Mouse (Mus musculus) forebrain, embryonic 14.5 days (tissue): Measurements from ENCODE around the gene Gm28778. TPM values are rescaled to one million over a fixed set of nuclear protein-coding genes. Genes with fewer than 3 reads are reported as not detected.
"Not testable (repeated sequence)": the region's sequence is repeated elsewhere in the genome, so short reads cannot be mapped to it uniquely, and the experiment has no call there.

ENCODE experiments used
- ATAC-seq: fragments of 200-750 bp; cut with Nextera tagmentation; 2 replicates; pipeline ENCODE4 v1.8.0; 2017; ENCODE audit warnings: mild to moderate bottlenecking, moderate library complexity
- DNase-seq: peaks from one replicate; pipeline ENCODE4 v3.0.0-alpha.2; 2015; ENCODE audit warnings: low spot score
- H3K27ac ChIP-seq: fragments of 300-500 bp; sonication (generic); 2 replicates; pipeline ENCODE4 v1.5.1; 2014; ENCODE audit warnings: low read depth, mild to moderate bottlenecking, control low read depth, low read length, moderate library complexity
- H3K27me3 ChIP-seq: fragments of 300-500 bp; sonication (generic); replicated peaks from 2 replicates; pipeline ENCODE4 v1.6.1; 2014; ENCODE audit warnings: low read length, control low read depth, mixed read lengths; ENCODE audit not compliant: control insufficient read depth, insufficient read depth
- H3K36me3 ChIP-seq: fragments of 300-500 bp; sonication (generic); 2 replicates; pipeline ENCODE4 v1.6.1; 2014; ENCODE audit warnings: low read length, control low read depth; ENCODE audit not compliant: control insufficient read depth, insufficient read depth
- H3K4me1 ChIP-seq: fragments of 300-500 bp; sonication (generic); 2 replicates; pipeline ENCODE4 v1.6.1; 2014; ENCODE audit warnings: antibody characterized with exemption, low read length, control low read depth; ENCODE audit not compliant: control insufficient read depth, insufficient read depth
- H3K4me2 ChIP-seq: fragments of 300-500 bp; sonication (generic); 2 replicates; pipeline ENCODE4 v1.6.1; 2014; ENCODE audit warnings: mild to moderate bottlenecking, control low read depth, low read length
- H3K4me3 ChIP-seq: fragments of 300-500 bp; sonication (generic); 2 replicates; pipeline ENCODE4 v1.5.1; 2014; ENCODE audit warnings: low read depth, low read length, control low read depth
- H3K9ac ChIP-seq: fragments of 300-500 bp; sonication (generic); 2 replicates; pipeline ENCODE4 v1.6.1; 2014; ENCODE audit warnings: mild to moderate bottlenecking, low read length, control low read depth, moderate library complexity
- H3K9me3 ChIP-seq: fragments of 300-500 bp; sonication (generic); replicated peaks from 2 replicates; pipeline ENCODE4 v1.6.1; 2016; ENCODE audit warnings: low read length, control low read depth, mixed read lengths; ENCODE audit not compliant: control insufficient read depth
- WGBS: fragments of 180-500 bp; shearing (Covaris S2); extraction: QIAGEN DNeasy Blood & Tissue Kit; methylation state at CpG from one replicate; pipeline ENCODE4 v1.1.7; 2014; 5-methylcytosine and 5-hydroxymethylcytosine counted together
- polyA plus RNA-seq: library from polyadenylated mRNA; unstranded; fragments of >200 nt; fragmentation: Nextera tagmentation; extraction: Ambion mirVana; gene quantifications from 2 replicates; pipeline ENCODE4 v1.2.1, GENCODE M21; 2014

The Gm28778 gene
- polyA plus RNA-seq, 1 experiment from 2014 or later, result not detected

DNA sequence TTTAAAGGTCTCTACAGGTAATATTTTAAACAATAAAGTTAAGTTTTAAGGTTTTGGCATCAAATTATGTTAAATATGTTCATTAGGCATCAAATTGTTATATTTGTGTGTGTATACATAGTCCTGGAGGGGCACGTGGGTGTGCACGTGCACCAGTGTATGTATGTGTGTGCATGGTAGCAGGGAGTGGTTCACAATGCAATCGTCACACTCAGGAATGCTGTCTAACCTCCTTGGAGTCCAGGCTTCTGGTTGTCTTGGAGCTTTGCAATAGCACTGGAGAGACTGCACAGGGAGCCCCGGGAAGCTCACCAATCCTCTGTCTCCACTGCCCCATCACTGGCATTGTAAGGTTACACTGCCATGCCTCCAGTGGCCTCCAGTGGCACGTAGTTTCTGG is 26.3 kb downstream of the Gm28778 start:
- Histone ChIP-seq H3K27ac (no peak overlapping the region), H3K4me2 (no peak overlapping the region), H3K4me1 (no peaks in the 10 kb centered on the region), H3K36me3 (peaks cover 31% of the 10 kb centered on the region), H3K9me3 (no peaks in the 10 kb centered on the region), H3K9ac (no peak overlapping the region), H3K4me3 (no peak overlapping the region), H3K27me3 (no peaks in the 10 kb centered on the region)
- ATAC-seq (no peak), DNase-seq (no peak)
- 94% methylated on average over 5 of the region's 5 CpGs for WGBS

GRCm38 (mm10) chr1:53324277-53324676 is 27.4 kb downstream of the Gm28778 start:
- WGBS, result 96% methylated on average over 1 of the region's 1 CpGs
- Histone ChIP-seq H3K9ac (no peak overlapping the region), H3K27ac (no peak overlapping the region), H3K4me1 (no peaks in the 10 kb centered on the region), H3K4me3 (no peak overlapping the region), H3K27me3 (no peaks in the 10 kb centered on the region), H3K4me2 (no peak overlapping the region), H3K36me3 (peaks cover 31% of the 10 kb centered on the region), H3K9me3 (no peaks in the 10 kb centered on the region)
- DNase-seq (no peak), ATAC-seq (no peak)

GRCm38 (mm10) chr1:53324827-53325494 is 28.1 kb downstream of the Gm28778 start:
- no peaks in the 10 kb centered on the region for H3K27me3 ChIP-seq
- H3K9ac ChIP-seq, result no peak overlapping the region
- peaks cover 30% of the 10 kb centered on the region for H3K36me3 ChIP-seq
- no peaks in the 10 kb centered on the region for H3K9me3 ChIP-seq
- no peak for ATAC-seq
- H3K4me1 ChIP-seq, result no peaks in the 10 kb centered on the region
- DNase-seq, result no peak
- H3K27ac ChIP-seq, result no peak overlapping the region
- no peak overlapping the region for H3K4me2 ChIP-seq
- no peak overlapping the region for H3K4me3 ChIP-seq
- 92% methylated on average over 5 of the region's 5 CpGs for WGBS

DNA sequence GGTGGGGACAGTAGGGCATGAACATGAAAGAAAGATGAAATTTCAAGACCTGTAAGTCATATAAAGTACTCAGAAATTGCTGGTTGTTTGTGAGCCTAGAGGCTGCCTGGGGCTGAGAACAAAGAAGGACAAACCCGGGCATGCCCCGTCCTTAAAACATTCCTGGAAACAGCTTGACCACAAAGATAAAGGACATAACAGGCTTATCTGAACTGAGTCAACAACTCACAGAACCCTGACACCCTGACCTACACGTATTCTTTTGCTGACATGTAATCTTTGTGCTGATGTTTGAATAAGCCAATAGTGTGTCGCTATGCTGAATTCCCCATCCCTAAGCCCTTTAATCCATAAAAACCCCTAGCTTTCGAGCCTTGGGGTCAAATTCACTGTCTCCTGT is 36.6 kb downstream of the Gm28778 start:
- not testable (repeated sequence) for ATAC-seq

DNA sequence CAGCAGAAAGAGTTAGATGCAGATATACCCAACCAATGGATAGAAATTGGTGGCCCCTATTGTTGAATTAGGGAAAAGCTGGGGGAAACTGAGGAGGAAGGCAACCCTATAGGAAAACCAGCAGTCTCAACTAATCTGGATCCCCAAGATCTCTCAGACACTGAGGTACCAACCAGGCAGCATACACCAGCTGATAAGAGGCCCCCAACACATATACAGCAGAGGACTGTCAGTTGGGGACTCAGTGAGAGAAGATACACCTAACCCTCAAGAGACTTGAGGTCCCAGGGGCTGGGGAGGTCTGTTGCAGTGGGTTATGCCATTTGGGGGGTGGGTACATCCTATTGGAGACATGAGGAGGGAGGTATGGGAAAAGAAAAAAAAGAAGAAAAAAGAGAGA is 38.6 kb downstream of the Gm28778 start:
- Histone ChIP-seq H3K9me3 (no peaks in the 10 kb centered on the region), H3K4me1 (no peaks in the 10 kb centered on the region), H3K4me2 (no peak overlapping the region), H3K9ac (no peak overlapping the region), H3K27me3 (no peaks in the 10 kb centered on the region), H3K4me3 (no peak overlapping the region), H3K36me3 (no peaks in the 10 kb centered on the region), H3K27ac (no peak overlapping the region)
- DNase-seq (no peak), ATAC-seq (no peak)

More for the DNA sequence above, 36.6 kb downstream of the Gm28778 start:
- not testable (repeated sequence) for H3K9ac ChIP-seq, H3K27ac ChIP-seq, H3K4me3 ChIP-seq, H3K4me1 ChIP-seq, H3K36me3 ChIP-seq, H3K27me3 ChIP-seq, DNase-seq, H3K4me2 ChIP-seq, H3K9me3 ChIP-seq
- WGBS, result 86% methylated on average over 5 of the region's 5 CpGs

DNA sequence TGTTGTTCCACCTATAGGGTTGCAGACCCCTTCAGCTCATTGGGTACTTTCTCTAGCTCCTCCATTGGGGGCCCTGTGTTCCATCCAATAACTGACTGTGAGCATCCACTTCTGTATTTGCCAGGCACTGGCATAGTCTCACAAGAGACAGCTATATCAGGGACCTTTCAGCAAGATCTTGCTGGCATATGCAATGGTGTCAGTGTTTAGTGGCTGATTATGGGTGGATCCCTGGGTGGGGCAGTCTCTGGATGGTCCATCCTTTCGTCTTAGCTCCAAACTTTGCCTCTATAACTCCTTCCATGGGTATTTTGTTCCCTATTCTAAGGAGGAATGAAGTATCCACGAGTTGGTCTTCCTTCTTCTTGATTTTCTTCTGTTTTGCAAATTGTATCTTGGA is 40.5 kb downstream of the Gm28778 start:
- H3K4me1 ChIP-seq, DNase-seq, H3K4me3 ChIP-seq, H3K27ac ChIP-seq, H3K4me2 ChIP-seq, H3K9me3 ChIP-seq, ATAC-seq, H3K9ac ChIP-seq, H3K27me3 ChIP-seq: not testable (repeated sequence)
- peaks cover 10% of the 10 kb centered on the region; the same call in 1 of the 2 replicates for H3K36me3 ChIP-seq
- 69% methylated on average over 2 of the region's 2 CpGs for WGBS

DNA sequence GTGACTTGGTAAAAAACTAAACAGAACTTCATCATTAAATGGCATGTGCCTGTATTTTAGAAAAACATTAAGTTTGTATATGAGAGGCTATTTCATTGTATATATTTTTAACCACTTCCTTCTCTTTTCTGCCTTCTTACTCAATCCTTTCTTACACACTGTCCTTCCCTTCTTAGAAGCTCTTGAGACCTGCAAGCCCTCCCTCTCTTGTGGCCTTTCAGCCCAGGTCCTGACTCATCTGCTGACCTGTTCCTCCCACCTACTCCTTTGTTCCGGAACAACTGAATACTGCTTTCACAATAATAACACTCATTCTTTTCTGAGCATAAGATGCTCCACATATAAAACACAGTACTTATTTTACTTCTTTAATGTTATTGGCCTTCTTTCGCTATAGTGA is 44.2 kb downstream of the Gm28778 start:
- H3K36me3 ChIP-seq, result peaks cover 37% of the 10 kb centered on the region
- WGBS, result 100% methylated on average over 2 of the region's 2 CpGs
- no peak overlapping the region for H3K4me2 ChIP-seq

GRCm38 (mm10) chr1:53352327-53353261 is 55.7 kb downstream of the Gm28778 start, which contains the start of the genes Asdurf, Gm28551 and Asnsd1:
Gene Asdurf (minus strand): TSS chr1:53352619.
Gene Gm28551 (minus strand): TSS chr1:53352667.
Gene Asnsd1 (minus strand): TSS chr1:53352752.
- DNase-seq, result peak; percentile 98
- Histone ChIP-seq H3K9ac (peak within 1 kb of the TSS; percentile 92), H3K36me3 (peaks cover 14% of the 10 kb centered on the region), H3K27ac (peak within 1 kb of the TSS; percentile 87), H3K4me1 (peaks cover 5% of the 10 kb centered on the region), H3K4me2 (peak within 1 kb of the TSS; percentile 52), H3K27me3 (no peaks in the 10 kb centered on the region), H3K9me3 (no peaks in the 10 kb centered on the region; the same call in 1 of the 2 replicates), H3K4me3 (peak within 1 kb of the TSS; percentile 71)
- WGBS, result under 1% methylated on average over 44 of the region's 44 CpGs
- peak; percentile 100 for ATAC-seq

More for the DNA sequence above, 44.2 kb downstream of the Gm28778 start:
- Histone ChIP-seq H3K27ac (no peak overlapping the region), H3K4me1 (no peaks in the 10 kb centered on the region), H3K9me3 (0 out of 2 replicates have a peak, but pooled peaks cover 3% of the 10 kb centered on the region), H3K4me3 (no peak overlapping the region), H3K9ac (no peak overlapping the region), H3K27me3 (no peaks in the 10 kb centered on the region)
- DNase-seq (no peak), ATAC-seq (no peak)
